Mouse (Mus musculus) kidney, postnatal 14 days (tissue): ENCODE measurements at regions not wholly inside any gene's neighbourhood (a gene's known extent, or its start where the extent isn't known, plus 50 kb on each side); places are given as distances from the start of the nearest gene placed in this dataset.
"Not testable (repeated sequence)": the region's sequence is repeated elsewhere in the genome, so short reads cannot be mapped to it uniquely, and the experiment has no call there.

ENCODE experiments used
- DNase-seq: peaks from one replicate; pipeline ENCODE4 v3.0.0; 2022; ENCODE audit warnings: mixed read lengths

DNA sequence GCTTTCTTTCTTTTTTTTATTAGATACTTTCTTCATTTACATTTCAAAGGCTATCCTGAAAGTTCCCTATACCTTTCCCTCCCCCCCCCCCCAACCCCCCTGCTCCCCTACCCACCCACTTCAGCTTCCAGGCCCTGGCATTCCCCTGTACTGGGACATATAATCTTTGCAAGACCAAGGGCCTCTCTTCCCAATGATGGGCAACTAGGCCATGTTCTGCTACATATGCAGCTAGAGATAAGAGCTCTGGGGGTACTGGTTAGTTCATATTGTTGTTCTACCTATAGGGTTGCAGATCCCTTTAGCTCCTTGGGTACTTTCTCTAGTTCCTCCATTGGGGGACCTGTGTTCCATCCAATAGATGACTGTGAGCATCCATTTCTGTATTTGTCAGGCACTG lies 55.6 kb upstream of the Slc1a3 start:
- not testable (repeated sequence) for DNase-seq

GRCm38 (mm10) chr15:8761741-8762271 lies 51.2 kb upstream of the Slc1a3 start:
- no peak for DNase-seq

- DNase-seq, result no peak
Measured at GRCm38 (mm10) chr15:8761132-8761531, 50.6 kb upstream of the Slc1a3 start.
